10 mouse cellular contexts compared by ENCODE assay signal in the genomic region with DNA sequence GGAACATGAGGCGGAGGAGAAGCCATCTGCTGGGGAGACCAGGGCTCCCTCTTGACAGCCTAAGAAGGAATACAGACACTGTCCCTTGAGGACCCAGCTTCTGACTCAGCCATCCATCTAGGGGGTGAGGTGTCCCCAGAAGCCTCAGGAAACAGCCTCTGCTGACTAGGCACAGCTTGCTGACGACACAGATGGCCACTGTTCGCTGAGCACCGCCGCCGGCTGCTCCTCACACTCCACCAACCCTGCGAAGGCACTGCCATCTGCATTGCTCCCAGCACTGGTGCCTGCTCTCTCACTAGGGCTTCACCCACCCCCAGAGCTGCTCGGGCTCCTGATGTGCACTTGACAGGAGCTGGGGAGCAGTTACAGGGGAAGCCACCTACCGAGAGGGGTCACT. TPM values are rescaled to one million over a fixed set of nuclear protein-coding genes. Genes with fewer than 3 reads are reported as not detected.
DNase-seq lines count a peak whose midpoint lies in the region; ATAC-seq and TF ChIP-seq lines count a peak whose summit lies in the region.
"Had no signal": no experiment of that assay in that cellular context is flagged by ENCODE, and none has a peak within 500 bp of the region (broad histone marks: within the 10 kb centered on the region; RNA-seq: fewer than 3 reads in every experiment).

No protein-coding gene starts in this region.

- H3K4me3 ChIP-seq in midbrain, embryonic 10.5 days, result no peak overlapping the region
- no peak overlapping the region for H3K4me3 ChIP-seq in midbrain, embryonic 15.5 days
- H3K4me3 ChIP-seq in left cerebral cortex, adult 2 months, result no peak overlapping the region
- no peak overlapping the region for H3K4me3 ChIP-seq in liver, embryonic 11.5 days (ENCODE audit: low read depth, low read length)

- 66% methylated on average over 9 of the region's 9 CpGs for WGBS in midbrain, embryonic 10.5 days
- WGBS in midbrain, embryonic 15.5 days, result 55% methylated on average over 9 of the region's 9 CpGs
- 66% methylated on average over 9 of the region's 9 CpGs for WGBS in liver, embryonic 11.5 days

- no peaks in the 10 kb centered on the region; the same call in 1 of the 2 replicates for H3K27me3 ChIP-seq in midbrain, embryonic 10.5 days (ENCODE audit: low read depth, poor library complexity, severe bottlenecking)
- H3K27me3 ChIP-seq in midbrain, embryonic 15.5 days (replicated peaks), result no peaks in the 10 kb centered on the region
- H3K27me3 ChIP-seq in liver, embryonic 11.5 days (replicated peaks; ENCODE audit: control insufficient read depth, insufficient read depth, low read length), result no peaks in the 10 kb centered on the region

- intact Hi-C loops in left cerebral cortex, adult 2 months (cut with DNase I), result loop anchor here (1.0 to 5.0 kb wide), 3 partner anchors 85 to 264 kb away; a partner anchor contains a TSS

- H3K9ac ChIP-seq in midbrain, embryonic 15.5 days, result no peak overlapping the region
- no peak overlapping the region for H3K9ac ChIP-seq in liver, embryonic 11.5 days (ENCODE audit: low read depth, low read length)

- H3K4me2 ChIP-seq in midbrain, embryonic 15.5 days, result no peak overlapping the region
- no peak overlapping the region for H3K4me2 ChIP-seq in liver, embryonic 11.5 days

- no peak for TF ChIP-seq CTCF in left cerebral cortex, adult 2 months (IDR thresholded peaks at IDR 0.05)

- H3K27ac ChIP-seq in midbrain, embryonic 10.5 days (replicated peaks), result peak overlapping the region; percentile 55; the same call in 1 of the 2 replicates
- H3K27ac ChIP-seq in midbrain, embryonic 15.5 days, result no peak overlapping the region
- peak overlapping the region; percentile 51 for H3K27ac ChIP-seq in left cerebral cortex, adult 2 months
- H3K27ac ChIP-seq in liver, embryonic 11.5 days (ENCODE audit: low read depth, low read length), result no peak overlapping the region

- H3K36me3 ChIP-seq in midbrain, embryonic 10.5 days, result 0 out of 2 replicates have a peak, but pooled peaks cover 3% of the 10 kb centered on the region
- H3K36me3 ChIP-seq in midbrain, embryonic 15.5 days (replicated peaks), result no peaks in the 10 kb centered on the region
- H3K36me3 ChIP-seq in liver, embryonic 11.5 days (ENCODE audit: control insufficient read depth, insufficient read depth, low read length), result no peaks in the 10 kb centered on the region

- no peaks in the 10 kb centered on the region for H3K9me3 ChIP-seq in midbrain, embryonic 10.5 days (replicated peaks)
- H3K9me3 ChIP-seq in midbrain, embryonic 15.5 days, result no peaks in the 10 kb centered on the region
- H3K9me3 ChIP-seq in liver, embryonic 11.5 days (ENCODE audit: control insufficient read depth, low read length), result no peaks in the 10 kb centered on the region

- no peak for DNase-seq in midbrain, embryonic 10.5 days (ENCODE audit: low spot score)
- DNase-seq in frontal cortex, postnatal 36 days (ENCODE audit: low spot score in 2 of 2), result peak; percentile 77 to 88
- peak; percentile 65 to 75 for DNase-seq in left cerebral cortex, adult 2 months (ENCODE audit: extremely low spot score in 1 of 2, low spot score in 2 of 2)
- DNase-seq in right cerebral cortex, postnatal 36 days (ENCODE audit: low spot score in 2 of 2), result peak; percentile 73 to 88
- no peak for DNase-seq in liver, embryonic 11.5 days (ENCODE audit: low spot score)
- DNase-seq in B cell, adult 2 months, result no peak
- no peak for DNase-seq in adrenal gland, adult 8-10 months
- DNase-seq: gastrocnemius, postnatal 14 days had no signal

- ATAC-seq in midbrain, embryonic 15.5 days (replicated peaks), result no peak
- ATAC-seq in liver, embryonic 11.5 days (replicated peaks; ENCODE audit: low FRiP score), result no peak

- peaks cover 12% of the 10 kb centered on the region for H3K4me1 ChIP-seq in midbrain, embryonic 10.5 days
- 0 out of 2 replicates have a peak, but pooled peaks cover under 1% of the 10 kb centered on the region for H3K4me1 ChIP-seq in midbrain, embryonic 15.5 days
- H3K4me1 ChIP-seq in liver, embryonic 11.5 days (replicated peaks; ENCODE audit: control insufficient read depth, insufficient read depth, low read length), result no peaks in the 10 kb centered on the region

RNA-seq across cellular contexts. Expression of a gene that starts 38.5 kb away (rescaled TPM):
- polyA plus RNA-seq in midbrain, embryonic 10.5 days (2016; fragmentation: Nextera tagmentation; extraction: Ambion mirVana), result 4.7 and 9.1 TPM in 2 replicates
- 4.8 and 6.9 TPM in 2 replicates for polyA plus RNA-seq in midbrain, embryonic 15.5 days (2015; fragmentation: Nextera tagmentation; extraction: Ambion mirVana)
- 10 to 100 TPM in 1 of 2 experiments, 1 to 10 TPM in 1; 6.6 to 11.6 TPM for total RNA-seq in left cerebral cortex, adult 2 months (2021)
- 0.58 and 1.7 TPM in 2 replicates for polyA plus RNA-seq in liver, embryonic 11.5 days (2014; fragmentation: Nextera tagmentation; extraction: Ambion mirVana)
- 10 to 100 TPM in 2 of 4 experiments, 1 to 10 TPM in 2; 7.3 to 21.2 (median 12.3) TPM for total RNA-seq in adrenal gland, adult 8-10 months (2022)
- total RNA-seq: MEL had no signal

Comparison
In these comparisons a context has a peak if more than half of its experiments do, and no peak if none do; other contexts are left out.
1. H3K27ac ChIP-seq: peak in midbrain, embryonic 10.5 days (single experiment) and left cerebral cortex, adult 2 months (single experiment); none in midbrain, embryonic 15.5 days (single experiment) and liver, embryonic 11.5 days (single experiment).
2. DNase-seq: peak in frontal cortex, postnatal 36 days (2 of 2), left cerebral cortex, adult 2 months (2 of 2) and right cerebral cortex, postnatal 36 days (2 of 2); none in midbrain, embryonic 10.5 days (single experiment), liver, embryonic 11.5 days (single experiment), B cell, adult 2 months (0 of 2) and adrenal gland, adult 8-10 months (single experiment).